Mouse (Mus musculus) erythroblast, embryonic 14.5 days (primary cell): ENCODE data around the gene Tdrd7.

Experiments
- GATA1 ChIP-seq: IDR thresholded peaks from 2 replicates; pipeline ENCODE4 v1.6.1; 2012; ENCODE audit warnings: low read length, inconsistent platforms, mixed read lengths
- TAL1 ChIP-seq: IDR thresholded peaks from 3 replicates; pipeline ENCODE4 v1.6.1; 2012; ENCODE audit warnings: low read length, inconsistent platforms, mixed read lengths

DNA sequence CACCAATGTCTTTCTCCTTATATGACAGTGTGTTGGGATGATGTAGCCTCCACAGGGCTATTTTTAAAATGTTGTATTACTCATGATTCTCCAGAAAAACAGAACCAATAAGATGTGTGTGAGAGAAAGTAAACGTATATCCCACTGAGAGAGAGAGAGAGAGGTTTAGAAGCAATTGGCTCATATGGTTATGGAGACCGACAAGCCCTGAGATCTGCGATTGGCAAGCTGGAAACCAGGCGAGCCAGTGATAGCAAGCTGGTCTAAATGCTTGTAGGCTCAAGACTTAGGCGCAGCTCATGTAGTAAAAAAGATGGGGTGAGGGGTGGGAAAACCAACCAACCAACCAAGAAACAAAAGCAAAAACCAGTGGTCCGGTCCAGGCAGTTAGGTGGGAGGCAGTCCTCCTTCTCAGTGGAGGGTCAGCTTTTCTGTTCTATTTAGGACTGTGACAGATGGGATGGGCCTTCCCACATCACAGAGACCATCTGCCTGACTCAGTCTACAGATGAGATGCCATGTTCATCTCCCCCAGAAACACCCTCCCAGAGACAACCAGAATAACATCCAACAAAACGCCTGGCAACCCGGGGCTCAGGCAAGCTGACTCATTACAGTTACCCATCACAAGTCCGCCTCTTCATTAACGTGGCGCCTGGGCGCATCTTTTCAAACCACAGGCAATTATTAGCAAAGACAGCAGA lies 96.3 kb downstream of the Tdrd7 start:
- no peak for TF ChIP-seq TAL1
- no peak for TF ChIP-seq GATA1
